Mouse (Mus musculus) MEL-GATA-1-ER (cell line): ENCODE data around the gene Fbxo31.

Source experiments
- DNase-seq: peaks from one replicate; pipeline ENCODE4 v3.0.0-alpha.2; 2012; ENCODE audit warnings: low read depth; ENCODE audit errors: extremely low read depth

Gene Fbxo31

DNA sequence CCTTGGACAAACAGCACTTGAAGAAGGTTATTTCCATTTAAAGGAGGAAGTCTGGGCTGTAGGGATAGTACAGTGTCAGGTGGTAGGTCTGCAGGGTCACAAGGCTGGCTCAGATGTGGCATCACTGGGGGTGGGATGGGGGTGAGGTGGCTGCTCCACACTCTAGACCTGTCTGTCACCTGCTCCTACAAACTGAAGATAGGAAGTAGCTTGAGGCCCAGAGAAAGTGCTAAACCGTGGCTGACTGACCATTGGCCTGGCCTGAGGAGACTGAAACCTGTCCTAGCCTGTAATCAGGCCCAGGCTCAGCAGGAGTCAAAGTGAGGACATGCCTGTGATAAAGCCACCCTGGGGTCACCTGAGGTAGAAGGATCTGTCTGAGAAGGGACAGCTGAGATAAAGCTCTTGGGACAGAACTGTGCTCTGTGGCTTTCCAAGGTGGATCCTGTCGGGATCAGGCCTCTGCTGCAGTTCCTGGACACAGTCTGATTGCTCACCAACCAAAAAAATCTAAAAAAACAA is 10.7 kb upstream of the Fbxo31 start:
- DNase-seq: peak; percentile 11

DNA sequence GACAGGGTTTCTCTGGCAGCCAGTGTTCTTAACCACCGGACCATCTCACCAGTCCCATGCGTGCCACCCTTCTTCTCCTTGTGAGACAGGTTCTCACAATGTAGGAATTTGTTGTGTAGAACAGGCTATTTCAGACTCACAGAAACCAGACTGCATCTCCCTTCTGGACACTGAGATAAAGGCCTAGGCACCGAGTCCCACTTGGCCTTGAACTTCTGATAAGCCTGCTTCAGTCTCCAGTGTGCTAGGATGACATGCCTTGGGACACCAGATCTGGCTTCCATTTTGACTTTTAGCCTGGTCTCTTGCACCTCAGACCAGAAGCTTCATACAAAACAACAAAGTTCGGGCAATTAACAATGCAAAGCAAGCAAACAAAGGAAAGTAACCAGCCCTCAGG is 10.1 kb upstream of the Fbxo31 start:
- peak; percentile 56 for DNase-seq

DNA sequence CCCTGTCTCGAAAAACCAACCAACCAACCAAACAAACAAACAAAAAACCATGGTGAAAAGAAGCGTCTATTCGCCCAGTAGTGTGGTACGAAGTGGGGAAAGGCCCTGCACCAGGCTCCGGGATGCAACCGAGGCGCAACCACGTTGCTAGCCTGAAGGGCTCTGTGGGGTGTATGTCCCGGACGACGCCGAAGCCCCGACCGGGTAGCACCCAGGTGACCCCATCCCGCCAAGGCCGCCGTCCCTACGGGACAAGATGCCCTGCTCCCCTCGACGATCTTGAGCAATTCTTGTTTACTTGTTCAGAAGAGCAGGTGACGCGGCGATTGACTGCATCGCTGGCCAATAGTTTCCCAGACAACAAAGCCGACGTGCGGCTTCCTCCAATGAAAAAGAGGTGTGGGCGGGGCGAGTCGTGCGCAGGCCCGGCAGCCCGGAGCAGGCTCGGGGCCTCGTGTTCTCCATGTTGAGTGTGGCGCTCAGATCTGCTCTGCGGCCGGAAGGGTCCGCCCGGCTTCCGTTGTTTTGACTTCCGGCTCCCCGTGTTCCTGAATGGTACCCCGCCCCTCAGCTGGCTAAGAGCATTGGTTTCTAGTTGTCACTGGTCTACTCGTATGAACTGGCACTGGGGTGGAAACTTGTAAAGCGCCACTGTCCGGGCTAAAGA is 6.7 kb upstream of the Fbxo31 start:
- peak; percentile 96 for DNase-seq

DNA sequence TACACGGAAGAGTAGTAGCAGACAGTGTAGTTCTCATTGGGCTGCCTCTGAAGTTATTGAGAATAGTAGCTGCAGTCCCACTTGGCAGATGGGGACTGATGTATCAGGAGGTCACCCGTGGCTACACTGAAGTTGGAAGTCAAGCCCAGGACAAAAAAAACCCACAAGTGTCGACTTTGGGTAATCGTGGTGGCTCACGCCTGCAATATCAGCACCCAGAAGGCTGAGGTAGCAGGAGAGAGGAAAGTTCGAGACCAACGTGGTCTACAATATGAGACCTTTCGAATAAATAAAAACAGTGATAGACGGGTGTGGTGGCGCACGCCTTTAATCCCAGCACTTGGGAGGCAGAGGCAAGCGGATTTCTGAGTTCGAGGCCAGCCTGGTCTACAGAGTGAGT is 6.1 kb upstream of the Fbxo31 start:
- peak; percentile 54 for DNase-seq

DNA sequence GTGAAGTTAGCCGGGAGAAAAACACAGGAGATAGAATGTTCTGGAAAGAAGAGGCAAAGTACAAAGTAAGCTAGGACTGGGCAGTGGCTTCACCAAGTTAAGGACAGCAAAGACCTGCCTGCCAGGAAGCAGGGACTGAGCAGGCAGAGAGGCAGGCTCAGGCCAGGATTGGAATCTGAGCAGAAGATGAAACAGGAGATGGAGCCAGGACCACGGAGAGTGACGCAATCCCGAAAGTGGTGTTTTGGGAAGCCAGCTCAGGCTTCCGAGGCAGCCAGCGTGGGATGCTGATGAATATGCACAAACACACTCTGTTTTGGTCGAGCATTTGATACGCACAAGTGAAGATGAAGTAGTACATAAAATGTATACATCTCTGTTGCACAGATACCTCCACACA is 5.0 kb upstream of the Fbxo31 start:
- DNase-seq: no peak

DNA sequence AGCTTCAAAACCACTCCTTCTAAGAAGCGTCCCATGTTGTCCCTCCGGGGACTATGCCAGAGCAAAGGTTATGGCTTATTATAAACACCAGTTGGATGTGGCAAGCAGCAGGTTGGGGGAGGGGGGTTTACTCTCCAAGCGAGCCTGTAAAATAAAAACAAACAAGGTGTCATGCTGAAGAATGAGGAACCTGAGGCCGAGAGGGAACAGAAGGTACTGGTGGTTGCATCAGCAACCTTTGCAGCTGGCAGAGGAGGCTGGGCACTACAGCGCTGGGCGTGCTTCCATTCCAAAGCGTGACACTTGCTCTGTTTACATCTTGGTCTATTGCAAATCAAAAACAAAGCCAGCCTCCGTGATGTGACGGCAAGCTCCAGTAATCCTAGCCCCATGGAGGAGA is 1.9 kb upstream of the Fbxo31 start:
- no peak for DNase-seq

DNA sequence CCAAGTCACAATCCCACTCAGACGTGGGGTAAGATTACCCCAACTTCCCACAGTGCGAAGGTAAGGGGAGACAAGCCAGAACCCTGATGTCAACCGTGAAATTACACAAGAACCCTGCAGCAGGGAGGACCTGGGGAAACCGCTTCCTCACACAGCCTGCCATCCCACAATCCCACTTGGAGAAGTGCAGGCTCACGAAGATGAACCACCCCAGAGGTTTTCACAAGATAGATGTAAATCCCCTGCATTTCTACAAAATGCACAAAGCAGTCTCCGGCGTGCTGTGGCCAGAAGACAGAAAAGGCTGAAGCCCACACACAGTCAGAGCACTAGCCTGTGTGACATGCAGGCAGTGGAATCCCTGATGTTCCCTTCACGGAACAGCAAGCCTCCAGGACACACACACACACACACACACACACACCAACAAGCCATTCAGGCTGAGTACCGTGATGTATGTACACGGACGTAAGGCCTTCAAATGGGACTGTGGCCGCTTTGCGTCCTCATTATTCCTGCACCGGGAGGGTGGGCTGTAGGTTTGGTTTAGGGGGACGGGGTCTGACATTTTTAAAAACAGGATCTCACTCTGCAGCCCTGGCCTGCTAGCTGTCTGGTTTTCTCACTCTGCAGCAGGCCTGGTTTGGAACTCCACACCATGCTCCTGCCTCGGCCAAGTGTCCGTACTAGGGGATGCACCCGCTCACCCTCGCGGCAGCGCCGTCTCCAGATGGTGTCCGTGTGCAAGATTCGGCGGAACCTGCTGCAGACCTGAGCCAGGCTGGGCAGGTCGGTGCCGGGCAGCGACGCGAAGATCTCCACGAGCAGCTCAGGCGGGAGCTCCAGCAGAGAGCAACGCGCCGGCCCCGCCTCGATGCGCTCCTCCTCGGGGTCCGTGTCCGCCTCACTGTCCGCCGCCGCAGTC is 593 bp downstream of the Fbxo31 start:
- DNase-seq: peak; percentile 26

DNA sequence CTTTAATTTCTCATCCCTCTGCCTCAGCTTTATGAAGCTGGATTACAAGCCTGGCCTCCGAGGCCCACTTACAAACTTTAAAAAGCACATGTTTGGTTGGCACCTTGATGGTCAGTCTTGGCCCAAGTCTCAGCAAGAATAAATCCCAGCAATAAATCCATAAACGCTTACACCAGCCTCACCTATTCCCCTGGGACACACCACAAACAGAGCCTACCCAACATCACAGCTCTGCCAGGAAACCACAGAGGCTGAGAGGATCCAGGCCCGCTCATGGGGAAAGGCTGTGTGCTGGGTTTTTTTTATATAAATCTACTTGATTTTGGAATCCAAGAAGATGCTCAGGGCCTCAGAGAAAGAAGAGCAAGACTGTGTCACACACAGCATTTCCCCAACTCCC is 2.9 kb downstream of the Fbxo31 start:
- no peak for DNase-seq

DNA sequence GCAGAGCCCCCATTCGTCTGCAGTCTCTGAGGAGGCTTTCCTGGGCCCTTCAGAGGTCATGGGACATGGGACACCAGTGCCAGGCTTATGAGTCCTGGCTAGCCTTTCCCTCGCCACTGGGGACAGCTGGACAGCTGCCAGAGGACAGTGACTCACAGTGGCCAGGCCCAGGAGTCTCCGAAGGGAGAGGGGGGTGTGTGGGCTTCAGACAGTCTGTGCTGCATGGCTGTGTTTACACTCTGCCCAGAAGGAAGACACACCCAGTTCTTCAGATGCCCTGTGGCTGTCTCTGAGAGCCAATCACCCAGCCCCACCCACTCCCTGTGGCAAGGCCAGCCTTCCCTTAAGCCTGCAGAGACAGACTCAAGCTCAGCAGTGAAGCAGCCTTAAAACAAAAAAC is 5.3 kb downstream of the Fbxo31 start:
- DNase-seq: no peak

DNA sequence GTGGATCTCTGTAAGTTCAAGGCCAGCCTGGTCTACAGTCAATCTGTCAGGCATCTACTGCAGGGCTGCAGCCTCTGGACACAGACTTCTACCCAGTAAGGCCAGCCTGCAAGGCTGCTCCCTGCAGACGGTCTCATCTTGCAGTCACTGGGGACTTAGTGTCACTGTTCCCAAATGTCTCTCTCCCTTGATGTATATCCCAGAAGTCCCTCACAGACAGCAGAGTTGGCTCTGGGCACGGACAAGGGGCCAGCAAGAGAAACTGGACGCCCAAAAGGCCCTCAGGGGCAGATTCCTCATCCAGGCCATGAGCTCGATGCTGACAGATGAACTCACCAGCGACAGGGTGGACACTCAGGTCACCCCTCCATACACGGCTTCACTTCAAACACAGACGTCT is 6.5 kb downstream of the Fbxo31 start:
- DNase-seq: no peak

DNA sequence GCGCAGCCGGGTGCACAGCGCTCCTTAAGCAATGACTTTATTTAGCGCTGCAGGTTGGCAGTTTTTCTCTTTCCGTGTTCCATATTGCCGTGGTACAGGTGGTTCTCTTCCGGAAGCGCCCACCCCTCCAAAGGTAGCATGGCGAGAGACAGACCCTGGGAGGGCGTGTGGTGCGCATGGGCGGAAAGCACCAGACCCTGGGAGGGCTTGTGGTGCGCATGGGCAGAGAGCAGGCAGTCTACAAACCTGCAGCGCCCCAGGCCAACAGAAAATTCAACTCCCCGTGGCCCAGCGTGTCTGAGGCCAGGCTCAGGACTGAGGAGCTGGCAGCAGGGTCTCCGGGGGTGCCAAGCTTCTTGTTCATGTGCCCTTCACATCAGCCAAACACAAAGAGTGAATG is 7.8 kb downstream of the Fbxo31 start:
- no peak for DNase-seq

DNA sequence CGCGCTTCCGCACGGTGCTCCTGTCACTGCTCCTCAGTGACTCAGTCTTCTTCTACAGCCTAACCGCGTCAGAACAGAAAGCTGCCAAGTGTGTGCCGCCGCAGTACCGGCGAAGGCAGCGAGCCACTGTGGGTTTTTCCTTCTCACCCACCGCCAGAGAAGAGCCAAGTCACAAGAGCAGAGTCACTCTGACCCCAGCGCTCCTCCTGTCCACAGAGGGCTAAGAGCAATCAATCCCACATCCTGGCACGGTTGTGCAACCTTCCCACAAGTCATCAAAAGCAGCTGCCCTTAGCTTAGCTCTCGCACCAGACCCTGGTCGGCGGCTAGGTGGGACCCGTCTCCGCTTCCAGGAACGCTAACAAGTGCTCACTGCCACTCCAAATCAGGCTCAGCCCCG is 8.3 kb downstream of the Fbxo31 start:
- DNase-seq: no peak

DNA sequence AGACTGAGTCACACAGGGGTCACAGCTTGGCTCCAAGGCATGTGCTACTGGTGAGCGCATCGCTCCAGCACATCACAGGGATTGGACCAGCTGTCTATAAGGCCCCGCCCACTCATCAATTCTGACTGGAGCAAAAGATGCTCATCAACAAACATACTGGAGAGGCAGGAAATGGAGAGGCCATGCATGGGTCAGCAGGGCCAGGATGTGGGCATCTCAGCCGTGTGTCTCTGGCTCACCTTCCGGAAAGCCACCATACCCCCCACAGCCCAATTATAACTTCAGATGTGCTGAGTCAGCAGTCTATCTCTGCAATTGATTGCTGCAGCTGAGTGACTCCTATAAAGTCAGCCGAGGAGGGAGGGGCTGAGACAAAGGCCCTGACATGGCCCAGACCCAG is 10.3 kb downstream of the Fbxo31 start:
- no peak for DNase-seq

DNA sequence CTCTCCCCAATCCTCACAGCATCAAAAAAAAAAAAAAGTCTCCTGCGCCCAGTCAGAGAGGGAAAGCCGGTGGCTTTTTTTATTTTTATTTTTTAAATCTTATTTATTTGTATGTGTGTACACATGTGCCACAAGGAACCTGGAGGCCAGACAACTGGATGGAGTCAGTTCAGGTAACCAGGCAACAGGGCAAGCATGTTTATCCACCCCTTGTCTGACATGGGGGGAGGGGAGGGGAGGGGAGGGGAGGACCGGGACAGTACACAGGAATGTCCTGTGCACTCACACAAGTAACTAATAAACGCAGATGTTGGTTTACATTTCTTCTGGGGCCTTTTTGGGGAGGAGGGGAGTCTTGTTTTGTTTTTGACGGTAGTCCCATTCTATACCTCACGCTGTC is 14.9 kb downstream of the Fbxo31 start:
- no peak for DNase-seq

DNA sequence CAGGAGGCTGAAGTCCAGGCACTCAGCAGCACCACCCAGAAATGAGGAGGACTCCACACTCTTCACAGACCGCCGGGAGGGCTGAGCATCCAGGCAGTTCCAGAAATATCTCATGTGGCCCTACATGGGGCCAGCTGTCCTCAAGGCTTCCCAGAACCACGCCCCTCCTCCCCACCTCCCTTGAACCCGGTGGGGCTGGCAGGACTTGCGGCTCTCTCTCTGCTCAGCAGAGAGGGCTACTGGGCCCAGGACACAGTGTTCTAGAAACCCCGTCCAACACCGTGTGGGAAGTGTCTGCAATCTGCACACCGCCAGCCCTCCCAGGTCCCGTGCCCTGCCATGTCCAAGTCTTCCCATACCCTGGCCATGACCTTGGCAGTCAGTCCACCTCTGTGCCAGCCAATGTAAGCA is 15.7 kb downstream of the Fbxo31 start:
- no peak for DNase-seq

DNA sequence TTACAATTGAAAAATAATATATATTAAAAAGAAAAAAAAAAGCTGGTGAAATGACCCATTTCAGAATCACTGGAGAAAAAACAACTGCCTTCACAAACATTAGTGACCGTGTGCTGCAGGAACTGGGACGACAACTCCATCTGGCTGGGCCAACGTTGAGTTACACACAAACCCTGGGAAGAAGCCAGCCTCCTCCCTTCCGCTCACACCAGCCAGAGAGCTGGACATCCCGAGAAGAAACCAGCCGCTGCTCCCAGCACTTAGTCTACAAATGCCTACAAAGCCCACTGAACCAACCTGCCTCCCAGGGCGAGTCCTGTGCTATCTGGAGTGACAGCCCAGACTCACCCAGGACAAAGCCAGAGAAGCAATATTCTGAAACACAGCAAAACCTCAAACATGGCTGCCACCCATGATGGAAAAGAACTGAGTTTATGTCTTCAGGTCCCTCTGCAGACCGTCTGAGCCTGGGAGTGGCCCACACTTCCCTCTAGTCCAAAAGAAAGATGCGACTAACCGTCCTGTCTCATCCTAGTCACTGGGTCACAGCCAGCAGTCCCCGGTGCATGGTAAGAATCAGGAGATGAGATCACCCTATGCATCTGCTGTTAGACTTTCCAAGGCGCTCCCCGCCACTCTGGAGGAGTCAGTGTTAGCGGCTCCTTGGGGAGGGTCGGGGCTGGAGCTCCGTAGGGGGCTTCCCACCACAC is 16.8 kb downstream of the Fbxo31 start:
- DNase-seq: no peak

DNA sequence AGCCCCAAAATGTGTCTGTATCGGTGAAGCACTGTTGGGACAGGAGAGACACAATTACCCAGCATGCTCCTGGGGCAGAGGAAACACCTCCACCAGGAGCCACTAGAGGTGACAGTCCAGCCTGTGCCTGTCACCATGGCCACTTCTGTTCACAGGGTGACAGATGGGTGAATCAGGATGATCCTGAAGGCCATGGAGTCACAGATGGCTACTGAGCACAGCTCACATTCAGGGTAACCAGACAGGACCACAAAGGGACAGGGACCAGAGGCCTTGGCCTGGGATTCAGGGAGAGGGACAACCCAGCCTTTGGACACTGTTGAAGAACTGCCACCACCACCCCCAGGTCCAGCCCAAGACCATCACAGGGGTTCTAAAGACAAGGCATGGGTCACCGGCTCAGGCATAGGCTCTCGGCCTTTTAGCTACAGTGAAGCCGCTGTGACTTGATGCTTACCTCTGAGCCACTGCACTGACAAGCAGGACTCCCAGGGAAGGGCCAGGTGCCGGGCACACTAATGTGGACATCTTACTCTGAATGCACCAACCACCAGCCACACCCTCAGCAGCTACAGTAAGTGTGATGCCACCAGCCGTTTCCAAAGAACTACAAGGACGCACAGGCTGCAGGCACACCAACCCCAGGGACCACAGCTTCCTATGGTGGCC is 18.0 kb downstream of the Fbxo31 start:
- DNase-seq: no peak

DNA sequence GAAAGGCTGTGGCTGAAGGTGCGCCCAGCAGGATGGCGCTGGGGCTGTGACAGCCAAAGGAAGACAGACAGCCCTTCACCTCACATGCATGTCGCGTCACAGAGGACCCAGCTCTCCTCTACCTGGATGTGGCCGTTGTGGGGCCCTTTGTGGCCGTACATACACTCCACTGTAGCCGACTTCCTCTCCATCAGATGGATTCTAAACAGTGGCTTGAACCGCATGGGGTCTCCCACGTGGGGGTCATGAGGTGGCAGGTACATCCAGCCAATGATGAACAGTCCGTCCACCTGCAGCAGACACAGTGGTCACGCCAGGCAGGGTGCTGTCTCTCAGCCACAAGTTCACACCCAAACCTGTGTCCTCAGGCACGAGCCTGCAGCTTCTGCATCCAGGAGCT is 18.8 kb downstream of the Fbxo31 start:
- DNase-seq: no peak

DNA sequence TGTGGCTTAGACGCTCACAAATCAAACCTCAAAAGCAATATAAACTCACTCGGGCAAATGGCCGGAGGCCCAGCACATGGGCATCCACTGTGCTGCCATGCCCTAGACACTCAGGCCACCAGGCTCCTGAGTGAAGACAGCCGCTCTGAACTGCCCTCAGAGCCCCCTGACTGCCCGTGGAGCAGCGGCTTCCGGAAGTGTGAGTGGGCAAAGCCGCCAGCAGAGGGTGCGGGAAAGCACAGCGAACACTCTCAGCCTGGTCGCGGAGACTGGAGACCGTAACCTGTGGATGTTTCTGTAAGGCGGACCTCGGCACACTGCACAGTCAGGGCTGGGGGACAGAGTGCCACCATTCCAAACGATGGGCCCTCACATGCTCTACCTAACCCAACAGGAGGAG is 20.1 kb downstream of the Fbxo31 start:
- no peak for DNase-seq

DNA sequence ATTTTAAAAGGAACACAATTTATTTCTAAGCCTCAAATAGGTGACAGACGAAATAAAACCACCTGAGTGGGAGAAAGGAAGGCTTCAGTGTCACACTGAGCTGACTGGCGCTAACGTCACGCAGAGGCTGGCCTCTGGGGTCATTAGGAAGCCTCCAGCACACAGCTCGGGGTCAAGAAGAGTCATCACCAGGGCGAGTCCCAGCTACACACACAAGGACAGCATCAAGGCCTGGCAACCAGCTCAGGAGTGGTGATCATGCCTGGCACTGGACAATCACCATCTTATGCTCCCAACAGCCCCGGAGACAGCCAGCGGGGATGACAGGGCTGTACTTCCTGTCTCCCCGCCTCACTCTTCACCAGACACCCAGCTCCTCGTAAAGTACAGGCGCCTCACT is 20.9 kb downstream of the Fbxo31 start:
- DNase-seq: no peak

DNA sequence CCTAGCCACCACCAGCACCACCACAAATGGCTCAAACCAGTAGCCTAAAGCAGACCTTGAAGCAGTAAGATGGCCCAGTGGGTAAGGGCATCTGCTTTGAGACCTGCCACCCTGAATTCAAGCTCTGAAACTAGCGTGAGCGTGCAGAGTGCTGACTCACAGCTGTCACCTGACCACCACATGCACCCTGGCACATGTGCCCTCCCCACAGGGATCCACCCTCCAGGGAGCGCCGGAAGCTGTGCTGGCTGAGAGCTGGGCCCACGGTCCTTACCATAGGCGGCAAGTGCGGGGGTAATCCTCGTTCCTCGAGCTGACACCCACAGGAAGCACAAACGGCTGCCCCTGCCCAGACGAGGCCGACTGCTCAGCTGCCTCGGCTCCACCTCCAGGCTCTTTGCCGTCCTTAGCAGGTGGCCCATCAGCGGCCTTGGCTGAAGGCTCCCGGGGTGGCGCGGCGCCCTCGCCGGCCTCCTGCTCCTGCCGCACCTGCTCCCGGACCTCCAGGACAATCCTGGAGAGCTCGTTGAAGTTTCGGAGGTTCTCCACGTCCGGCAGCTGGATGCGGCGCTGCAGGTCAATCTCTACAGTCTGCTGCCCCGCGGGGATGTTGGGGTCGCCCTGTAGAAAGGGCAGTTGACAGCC is 24.7 kb downstream of the Fbxo31 start:
- no peak for DNase-seq
